Mouse (Mus musculus): ENCODE measurements around the gene Cln5. TPM values are rescaled to one million over a fixed set of nuclear protein-coding genes. Genes with fewer than 3 reads are reported as not detected.

Cln5 gene
- polyA plus RNA-seq (2012) = 6.2 and 9.6 TPM in 2 replicates

DNA sequence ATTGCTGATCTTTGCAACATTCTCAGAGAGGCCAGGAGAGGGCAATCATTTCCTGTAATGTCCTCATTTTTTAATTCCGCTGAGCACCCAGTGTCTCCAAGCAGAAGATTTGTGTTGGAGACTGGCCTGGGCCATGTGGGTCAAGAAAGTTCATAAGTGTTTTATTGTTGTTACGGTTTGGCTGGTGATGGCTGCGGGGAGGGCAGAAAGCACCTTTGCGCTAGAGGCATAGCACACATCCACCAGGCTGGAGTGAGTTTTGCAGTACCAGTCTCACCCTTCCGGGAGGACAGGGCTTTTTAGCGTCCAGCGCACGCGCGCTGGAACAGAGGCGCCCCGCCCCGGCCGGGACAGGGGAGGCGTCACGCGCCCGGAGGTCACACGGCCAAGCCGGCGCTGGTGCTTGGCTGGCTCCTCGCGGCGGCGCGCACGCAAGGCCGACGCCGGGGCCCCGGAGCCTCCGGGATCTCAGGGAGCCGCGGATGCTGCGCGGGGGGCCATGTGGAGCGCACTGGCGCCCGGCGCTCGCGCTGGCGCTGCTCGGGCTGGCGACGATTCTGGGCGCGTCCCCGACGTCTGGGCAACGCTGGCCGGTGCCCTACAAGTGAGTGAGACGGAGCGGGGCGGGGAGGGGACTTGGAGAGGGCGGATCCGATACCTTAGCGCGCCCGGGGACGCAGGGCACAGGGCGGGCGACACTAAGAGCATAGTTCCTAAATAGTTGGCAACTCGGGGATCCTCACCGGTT lies at the start of gene Cln5:
TSS of gene Cln5 (plus strand) at position 353 of the 748 bp plus-strand sequence.

DNA sequence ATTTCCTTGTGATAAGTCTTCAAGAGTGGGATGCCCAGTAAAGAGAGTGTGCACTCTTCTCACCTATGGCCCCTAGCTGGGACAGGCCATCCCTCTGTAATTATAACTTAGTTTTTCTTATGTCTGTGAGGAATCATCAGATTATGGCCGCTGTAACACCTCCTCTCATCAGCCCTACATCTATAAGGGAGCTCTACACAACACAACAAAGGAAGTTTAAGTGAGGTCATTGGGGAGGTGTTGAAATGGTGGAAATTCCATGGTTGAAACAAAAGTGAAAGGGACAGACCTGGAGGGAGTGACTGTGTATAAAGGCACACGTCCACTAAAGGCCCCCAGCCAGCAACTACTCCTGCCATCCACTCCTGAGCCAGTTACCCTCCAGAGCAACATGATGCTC lies 23.3 kb upstream of the Cln5 start, which contains the start of gene Acod1:
TSS of gene Acod1 (plus strand) at position 301 of the 400 bp plus-strand sequence.

GRCm38 (mm10) chr14:103099238-103099933 lies 29.4 kb downstream of the Cln5 start, which contains the start of gene Fbxl3:
Gene Fbxl3, minus strand, starts transcription at chr14:103099566.

Other genes starting within 250 kb of the Cln5 start
- gene Kctd12, start 87.6 kb upstream of the Cln5 start, polyA plus RNA-seq (2012) = 43.5 and 47.2 TPM in 2 replicates
- 0.17 TPM in 1 of 2 replicates, not detected in the other for gene Acod1, start 23.2 kb upstream of the Cln5 start, polyA plus RNA-seq (2012)
- gene Fbxl3, start 29.4 kb downstream of the Cln5 start, polyA plus RNA-seq (2012) = 30.7 and 53.2 TPM in 2 replicates

Measured in megakaryocyte-erythroid progenitor cell, adult 5 weeks (primary cell).